Mouse (Mus musculus): ENCODE measurements at regions not wholly inside any gene's neighbourhood (a gene's known extent, or its start where the extent isn't known, plus 50 kb on each side); places are given as distances from the start of the nearest gene placed in this dataset.

GRCm38 (mm10) chr13:59948496-59949138, 125.7 kb upstream of the Tut7 start:
- TF ChIP-seq POLR2A (IDR thresholded peaks at IDR 0.05; ENCODE audit: extremely low read depth, insufficient read depth, low read length) (no peak), CTCF (IDR thresholded peaks at IDR 0.05; ENCODE audit: extremely low read depth, insufficient read depth, low read length) (no peak)

Measured in cortical plate, adult 2 months (tissue).